In genomic region chr17:84363444-84363843, GRCm38 (mm10) we compare ENCODE assay signal across 13 mouse cellular contexts.
A peak's percentile ranks its signal among the peaks of the same experiment; 100 is the strongest.
DNase-seq lines count a peak whose midpoint lies in the region; ATAC-seq and TF ChIP-seq lines count a peak whose summit lies in the region.
"Had no signal": no experiment of that assay in that cellular context is flagged by ENCODE, and none has a peak within 500 bp of the region (broad histone marks: within the 10 kb centered on the region; RNA-seq: fewer than 3 reads in every experiment).

No protein-coding gene starts in this region.

- no peak overlapping the region for H3K4me2 ChIP-seq in forebrain, embryonic 12.5 days
- no peak overlapping the region for H3K4me2 ChIP-seq in forebrain, embryonic 14.5 days (ENCODE audit: low read length)
- H3K4me2 ChIP-seq in liver, embryonic 12.5 days = no peak overlapping the region
- H3K4me2 ChIP-seq in heart, embryonic 16.5 days (ENCODE audit: low read depth, low read length) = no peak overlapping the region
- H3K4me2 ChIP-seq: liver, embryonic 11.5 days had no signal

- WGBS in forebrain, embryonic 12.5 days = 27% methylated on average over 2 of the region's 2 CpGs
- 35% methylated on average over 2 of the region's 2 CpGs for WGBS in forebrain, embryonic 14.5 days
- WGBS in liver, adult 2 months = 46% methylated on average over 2 of the region's 2 CpGs
- 53% methylated on average over 2 of the region's 2 CpGs for WGBS in liver, embryonic 12.5 days (ENCODE audit: insufficient replicate concordance)
- 31% methylated on average over 2 of the region's 2 CpGs for WGBS in heart, embryonic 16.5 days

- ATAC-seq in forebrain, embryonic 12.5 days (ENCODE audit: low FRiP score) = no peak
- ATAC-seq in forebrain, embryonic 14.5 days = no peak
- no peak for ATAC-seq in liver, embryonic 12.5 days
- peak; percentile 45; the same call in 1 of the 2 replicates for ATAC-seq in heart, embryonic 16.5 days (replicated peaks; ENCODE audit: extremely low read depth, insufficient read depth, low FRiP score)

- TF ChIP-seq CTCF in liver, adult 2 months (IDR thresholded peaks at IDR 0.05; ENCODE audit: low read depth, low read length) = no peak

- H3K9ac ChIP-seq in forebrain, embryonic 12.5 days = no peak overlapping the region
- no peak overlapping the region for H3K9ac ChIP-seq in forebrain, embryonic 14.5 days (ENCODE audit: low read length)
- no peak overlapping the region for H3K9ac ChIP-seq in liver, adult 2 months (ENCODE audit: low read depth, low read length)
- no peak overlapping the region for H3K9ac ChIP-seq in liver, embryonic 12.5 days
- no peak overlapping the region for H3K9ac ChIP-seq in heart, embryonic 16.5 days (ENCODE audit: low read length)

- no peaks in the 10 kb centered on the region for H3K9me3 ChIP-seq in forebrain, embryonic 12.5 days
- H3K9me3 ChIP-seq in forebrain, embryonic 14.5 days (replicated peaks; ENCODE audit: control insufficient read depth, low read length) = no peaks in the 10 kb centered on the region
- H3K9me3 ChIP-seq in liver, embryonic 12.5 days (replicated peaks) = no peaks in the 10 kb centered on the region
- no peaks in the 10 kb centered on the region for H3K9me3 ChIP-seq in heart, embryonic 16.5 days (replicated peaks; ENCODE audit: control insufficient read depth, low read length)

- DNase-seq in forebrain, embryonic 14.5 days (ENCODE audit: low spot score) = no peak
- DNase-seq in liver, adult 2 months (ENCODE audit: extremely low read depth, low read depth, low spot score) = peak; percentile 36
- peak; percentile 36 to 58 for DNase-seq in lung, postnatal 4 days
- no peak for DNase-seq in B cell, adult 2 months
- DNase-seq in c-Kit-positive CD71-positive TER-119-positive erythroid progenitor cells, embryonic 14.5 days (ENCODE audit: low spot score) = no peak
- DNase-seq: cerebellum, adult 9-11 months; kidney, adult 18-20 months; thymus, postnatal 25 days had no signal

- no peak overlapping the region for H3K4me3 ChIP-seq in forebrain, embryonic 12.5 days (replicated peaks)
- no peak overlapping the region for H3K4me3 ChIP-seq in forebrain, embryonic 14.5 days (ENCODE audit: low read depth, low read length)
- no peak overlapping the region for H3K4me3 ChIP-seq in liver, adult 2 months (ENCODE audit: insufficient read depth, low read depth, low read length)
- H3K4me3 ChIP-seq in liver, embryonic 12.5 days = no peak overlapping the region
- H3K4me3 ChIP-seq in heart, embryonic 16.5 days (ENCODE audit: low read length) = no peak overlapping the region
- H3K4me3 ChIP-seq: myocyte had no signal

- no peak for TF ChIP-seq POLR2A in liver, adult 2 months (IDR thresholded peaks at IDR 0.05; ENCODE audit: extremely low read depth, insufficient read depth, low read length)

- H3K27ac ChIP-seq in forebrain, embryonic 12.5 days = peak overlapping the region; percentile 46; the same call in 1 of the 2 replicates
- no peak overlapping the region for H3K27ac ChIP-seq in forebrain, embryonic 14.5 days (ENCODE audit: low read depth, low read length)
- H3K27ac ChIP-seq in liver, adult 2 months (replicated peaks; ENCODE audit: insufficient read depth, low read depth, low read length) = no peak overlapping the region
- H3K27ac ChIP-seq in liver, embryonic 12.5 days = no peak overlapping the region
- H3K27ac ChIP-seq in heart, embryonic 16.5 days (ENCODE audit: low read length) = no peak overlapping the region; the same call in 1 of the 2 replicates

- no peaks in the 10 kb centered on the region for H3K79me2 ChIP-seq in liver, adult 2 months (ENCODE audit: control insufficient read depth, insufficient read depth, low read length)

- H3K27me3 ChIP-seq in forebrain, embryonic 12.5 days = no peaks in the 10 kb centered on the region
- H3K27me3 ChIP-seq in forebrain, embryonic 14.5 days (replicated peaks; ENCODE audit: control insufficient read depth, insufficient read depth, low read length) = no peaks in the 10 kb centered on the region
- no peaks in the 10 kb centered on the region for H3K27me3 ChIP-seq in liver, adult 2 months (ENCODE audit: control insufficient read depth, insufficient read depth, low read length)
- H3K27me3 ChIP-seq in liver, embryonic 12.5 days (replicated peaks) = no peaks in the 10 kb centered on the region
- H3K27me3 ChIP-seq in heart, embryonic 16.5 days (ENCODE audit: control insufficient read depth, insufficient read depth, low read length) = no peaks in the 10 kb centered on the region

- no peaks in the 10 kb centered on the region for H3K36me3 ChIP-seq in forebrain, embryonic 12.5 days (replicated peaks)
- no peaks in the 10 kb centered on the region for H3K36me3 ChIP-seq in forebrain, embryonic 14.5 days (ENCODE audit: control insufficient read depth, insufficient read depth, low read length)
- H3K36me3 ChIP-seq in liver, adult 2 months (ENCODE audit: control insufficient read depth, insufficient read depth, low read length) = no peaks in the 10 kb centered on the region
- H3K36me3 ChIP-seq in liver, embryonic 12.5 days = peaks cover 39% of the 10 kb centered on the region
- no peaks in the 10 kb centered on the region for H3K36me3 ChIP-seq in heart, embryonic 16.5 days (ENCODE audit: control insufficient read depth, insufficient read depth)

- peaks cover 39% of the 10 kb centered on the region for H3K4me1 ChIP-seq in forebrain, embryonic 12.5 days
- peaks cover 37% of the 10 kb centered on the region for H3K4me1 ChIP-seq in forebrain, embryonic 14.5 days (ENCODE audit: control insufficient read depth, insufficient read depth, low read length)
- H3K4me1 ChIP-seq in liver, adult 2 months (ENCODE audit: control insufficient read depth, insufficient read depth, low read length) = peaks cover 12% of the 10 kb centered on the region
- peaks cover 4% of the 10 kb centered on the region; the same call in 1 of the 2 replicates for H3K4me1 ChIP-seq in liver, embryonic 12.5 days
- peaks cover 7% of the 10 kb centered on the region; the same call in 1 of the 2 replicates for H3K4me1 ChIP-seq in heart, embryonic 16.5 days (ENCODE audit: control insufficient read depth, insufficient read depth, low read length)

Comparison
In these comparisons a context has a peak if more than half of its experiments do, and no peak if none do; other contexts are left out.
1. DNase-seq: peak in liver, adult 2 months (single experiment) and lung, postnatal 4 days (2 of 2); none in forebrain, embryonic 14.5 days (single experiment), B cell, adult 2 months (0 of 2) and c-Kit-positive CD71-positive TER-119-positive erythroid progenitor cells, embryonic 14.5 days (single experiment).